Mouse (Mus musculus) embryonic facial prominence, embryonic 15.5 days (tissue): ENCODE results near the gene L2hgdh. TPM values are rescaled to one million over a fixed set of nuclear protein-coding genes. Genes with fewer than 3 reads are reported as not detected.

ENCODE experiments used
- ATAC-seq: fragments of 200-750 bp; cut with Nextera tagmentation; 2 replicates; pipeline ENCODE4 v1.8.0; 2017; ENCODE audit warnings: low read depth, moderate TSS enrichment; ENCODE audit not compliant: insufficient number of reproducible peaks, low FRiP score, low TSS enrichment
- H3K27ac ChIP-seq: fragments of 300-500 bp; sonication (generic); replicated peaks from 2 replicates; pipeline ENCODE4 v1.5.1; 2015; ENCODE audit warnings: mild to moderate bottlenecking, inconsistent platforms
- H3K27me3 ChIP-seq: fragments of 300-500 bp; sonication (generic); 2 replicates; pipeline ENCODE4 v1.6.1; 2015; ENCODE audit warnings: inconsistent platforms
- H3K36me3 ChIP-seq: fragments of 300-500 bp; sonication (generic); 2 replicates; pipeline ENCODE4 v1.6.1; 2015; ENCODE audit warnings: mild to moderate bottlenecking, inconsistent platforms
- H3K4me1 ChIP-seq: fragments of 300-500 bp; sonication (generic); 2 replicates; pipeline ENCODE4 v1.6.1; 2015; ENCODE audit warnings: inconsistent platforms
- H3K4me2 ChIP-seq: fragments of 300-500 bp; sonication (generic); replicated peaks from 2 replicates; pipeline ENCODE4 v1.6.1; 2015; ENCODE audit warnings: mild to moderate bottlenecking, inconsistent platforms
- H3K4me3 ChIP-seq: fragments of 300-500 bp; sonication (generic); replicated peaks from 2 replicates; pipeline ENCODE4 v1.5.1; 2015; ENCODE audit warnings: mild to moderate bottlenecking, inconsistent platforms
- H3K9ac ChIP-seq: fragments of 300-500 bp; sonication (generic); 2 replicates; pipeline ENCODE4 v1.6.1; 2015; ENCODE audit warnings: inconsistent platforms
- H3K9me3 ChIP-seq: fragments of 300-500 bp; sonication (generic); replicated peaks from 2 replicates; pipeline ENCODE4 v1.6.1; 2016; ENCODE audit warnings: inconsistent platforms
- WGBS: fragments of 180-500 bp; shearing (Covaris S2); methylation state at CpG from one replicate; pipeline ENCODE4 v1.1.7; 2015; 5-methylcytosine and 5-hydroxymethylcytosine counted together
- polyA plus RNA-seq: library from polyadenylated mRNA; unstranded; fragments of >200 nt; fragmentation: Nextera tagmentation; extraction: Ambion mirVana; gene quantifications from 2 replicates; pipeline ENCODE4 v1.2.1, GENCODE M21; 2015

The L2hgdh gene
- polyA plus RNA-seq, 1 experiment from 2014 or later = 17.2 TPM

GRCm38 (mm10) chr12:69758221-69759185 is 33.8 kb upstream of the L2hgdh start:
- H3K4me2 ChIP-seq = peak overlapping the region; percentile 49
- H3K4me1 ChIP-seq = peaks cover 32% of the 10 kb centered on the region
- 7% methylated on average over 22 of the region's 22 CpGs for WGBS
- ATAC-seq = peak; percentile 66; the same call in 1 of the 2 replicates
- no peaks in the 10 kb centered on the region for H3K36me3 ChIP-seq
- H3K27me3 ChIP-seq = no peaks in the 10 kb centered on the region
- peak overlapping the region; percentile 21 for H3K4me3 ChIP-seq
- H3K27ac ChIP-seq = peak overlapping the region; percentile 60
- H3K9ac ChIP-seq = no peak overlapping the region
- H3K9me3 ChIP-seq = no peaks in the 10 kb centered on the region

GRCm38 (mm10) chr12:69757418-69758141 is 32.9 kb upstream of the L2hgdh start:
- Histone ChIP-seq H3K4me3 (peak overlapping the region; percentile 21; the same call in 1 of the 2 replicates), H3K4me2 (peak overlapping the region; percentile 49), H3K27me3 (no peaks in the 10 kb centered on the region), H3K36me3 (no peaks in the 10 kb centered on the region), H3K27ac (peak overlapping the region; percentile 13; the same call in 1 of the 2 replicates), H3K9ac (no peak overlapping the region), H3K9me3 (no peaks in the 10 kb centered on the region), H3K4me1 (peaks cover 32% of the 10 kb centered on the region)
- 17% methylated on average over 22 of the region's 22 CpGs for WGBS
- ATAC-seq = peak; percentile 82

- no peaks in the 10 kb centered on the region for H3K36me3 ChIP-seq
- no peaks in the 10 kb centered on the region for H3K27me3 ChIP-seq
- no peak overlapping the region for H3K27ac ChIP-seq
- 66% methylated on average over 5 of the region's 5 CpGs for WGBS
- no peak overlapping the region for H3K4me3 ChIP-seq
- no peak overlapping the region for H3K4me2 ChIP-seq
- peaks cover 40% of the 10 kb centered on the region for H3K4me1 ChIP-seq
- H3K9ac ChIP-seq = no peak overlapping the region
- no peak for ATAC-seq
- H3K9me3 ChIP-seq = no peaks in the 10 kb centered on the region
These were observed 31.3 kb upstream of the L2hgdh start for GRCm38 (mm10) chr12:69756015-69756414.

GRCm38 (mm10) chr12:69753936-69754335 is 29.3 kb upstream of the L2hgdh start:
- Histone ChIP-seq H3K9me3 (no peaks in the 10 kb centered on the region), H3K27ac (no peak overlapping the region), H3K36me3 (no peaks in the 10 kb centered on the region), H3K4me1 (peaks cover 30% of the 10 kb centered on the region), H3K9ac (no peak overlapping the region), H3K4me3 (no peak overlapping the region), H3K4me2 (no peak overlapping the region), H3K27me3 (no peaks in the 10 kb centered on the region)
- WGBS = 57% methylated on average over 5 of the region's 5 CpGs
- ATAC-seq = no peak

- Histone ChIP-seq H3K4me2 (no peak overlapping the region), H3K9ac (no peak overlapping the region)
- 0 out of 2 replicates have a peak, but pooled peaks have one; percentile 69 for ATAC-seq
These were observed 27.2 kb upstream of the L2hgdh start for GRCm38 (mm10) chr12:69751864-69752341.

GRCm38 (mm10) chr12:69744138-69744537 is 19.5 kb upstream of the L2hgdh start:
- H3K9ac ChIP-seq = no peak overlapping the region
- 70% methylated on average over 5 of the region's 5 CpGs for WGBS
- no peak overlapping the region for H3K4me2 ChIP-seq
- H3K36me3 ChIP-seq = no peaks in the 10 kb centered on the region
- H3K9me3 ChIP-seq = no peaks in the 10 kb centered on the region
- H3K27ac ChIP-seq = no peak overlapping the region
- ATAC-seq = no peak
- H3K4me1 ChIP-seq = no peaks in the 10 kb centered on the region
- no peak overlapping the region for H3K4me3 ChIP-seq
- H3K27me3 ChIP-seq = no peaks in the 10 kb centered on the region

More at GRCm38 (mm10) chr12:69751864-69752341, 27.2 kb upstream of the L2hgdh start:
- Histone ChIP-seq H3K27me3 (no peaks in the 10 kb centered on the region), H3K9me3 (no peaks in the 10 kb centered on the region), H3K4me3 (no peak overlapping the region), H3K4me1 (peaks cover 17% of the 10 kb centered on the region), H3K27ac (no peak overlapping the region), H3K36me3 (no peaks in the 10 kb centered on the region)
- WGBS = 22% methylated on average over 10 of the region's 10 CpGs

GRCm38 (mm10) chr12:69741965-69742364 is 17.3 kb upstream of the L2hgdh start:
- H3K4me2 ChIP-seq = no peak overlapping the region
- ATAC-seq = no peak
- H3K27me3 ChIP-seq = no peaks in the 10 kb centered on the region
- H3K9ac ChIP-seq = no peak overlapping the region
- H3K27ac ChIP-seq = no peak overlapping the region
- H3K4me3 ChIP-seq = no peak overlapping the region
- no peaks in the 10 kb centered on the region for H3K36me3 ChIP-seq
- H3K9me3 ChIP-seq = no peaks in the 10 kb centered on the region
- no peaks in the 10 kb centered on the region for H3K4me1 ChIP-seq
- 56% methylated on average over 5 of the region's 5 CpGs for WGBS

- ATAC-seq = no peak
- Histone ChIP-seq H3K36me3 (no peaks in the 10 kb centered on the region), H3K27me3 (no peaks in the 10 kb centered on the region), H3K27ac (no peak overlapping the region), H3K4me3 (no peak overlapping the region), H3K4me2 (no peak overlapping the region), H3K9me3 (no peaks in the 10 kb centered on the region), H3K4me1 (no peaks in the 10 kb centered on the region; the same call in 1 of the 2 replicates), H3K9ac (no peak overlapping the region)
- WGBS = 72% methylated on average over 3 of the region's 3 CpGs
These were observed 9.2 kb upstream of the L2hgdh start for GRCm38 (mm10) chr12:69733923-69734322.

- no peaks in the 10 kb centered on the region; the same call in 1 of the 2 replicates for H3K4me1 ChIP-seq
- no peak overlapping the region for H3K9ac ChIP-seq
- H3K27me3 ChIP-seq = no peaks in the 10 kb centered on the region
- H3K4me3 ChIP-seq = no peak overlapping the region
- no peaks in the 10 kb centered on the region for H3K36me3 ChIP-seq
- H3K4me2 ChIP-seq = no peak overlapping the region
- WGBS = 2% methylated on average over 2 of the region's 2 CpGs
- H3K9me3 ChIP-seq = no peaks in the 10 kb centered on the region
- no peak for ATAC-seq
- no peak overlapping the region for H3K27ac ChIP-seq
These were observed 8.8 kb upstream of the L2hgdh start for GRCm38 (mm10) chr12:69733518-69733917.

GRCm38 (mm10) chr12:69732221-69732620 is 7.5 kb upstream of the L2hgdh start:
- 32% methylated on average over 5 of the region's 5 CpGs for WGBS

GRCm38 (mm10) chr12:69730306-69730705 is 5.6 kb upstream of the L2hgdh start:
- Histone ChIP-seq H3K27ac (no peak overlapping the region), H3K4me1 (peaks cover 3% of the 10 kb centered on the region), H3K4me2 (no peak overlapping the region), H3K9ac (no peak overlapping the region), H3K27me3 (no peaks in the 10 kb centered on the region), H3K9me3 (no peaks in the 10 kb centered on the region), H3K4me3 (no peak overlapping the region), H3K36me3 (no peaks in the 10 kb centered on the region)
- no peak for ATAC-seq
- 83% methylated on average over 1 of the region's 1 CpGs for WGBS

More at GRCm38 (mm10) chr12:69732221-69732620, 7.5 kb upstream of the L2hgdh start:
- Histone ChIP-seq H3K27ac (no peak overlapping the region), H3K9ac (no peak overlapping the region), H3K4me1 (no peaks in the 10 kb centered on the region; the same call in 1 of the 2 replicates), H3K4me2 (no peak overlapping the region), H3K36me3 (no peaks in the 10 kb centered on the region), H3K9me3 (no peaks in the 10 kb centered on the region), H3K27me3 (no peaks in the 10 kb centered on the region), H3K4me3 (no peak overlapping the region)
- ATAC-seq = no peak
